Mouse (Mus musculus) ES-Bruce4 (cell line): ENCODE measurements around the gene Lrpap1. TPM values are rescaled to one million over a fixed set of nuclear protein-coding genes. Genes with fewer than 3 reads are reported as not detected.

Experiments
- H3K27ac ChIP-seq: 2 replicates; pipeline ENCODE4 v1.5.1; 2012; ENCODE audit warnings: low read length, inconsistent platforms; ENCODE audit not compliant: insufficient read depth
- H3K27me3 ChIP-seq: 2 replicates; pipeline ENCODE4 v1.6.1; 2012; ENCODE audit warnings: mild to moderate bottlenecking, low read length, inconsistent platforms; ENCODE audit not compliant: control insufficient read depth, poor library complexity, insufficient read depth, severe bottlenecking
- H3K36me3 ChIP-seq: 2 replicates; pipeline ENCODE4 v1.6.1; 2012; ENCODE audit warnings: inconsistent platforms, mild to moderate bottlenecking, low read length, moderate library complexity; ENCODE audit not compliant: control insufficient read depth, poor library complexity, insufficient read depth, severe bottlenecking
- H3K4me1 ChIP-seq: one replicate; pipeline ENCODE4 v1.8.1; 2011; ENCODE audit warnings: low read length; ENCODE audit not compliant: control insufficient read depth, insufficient read depth
- H3K4me3 ChIP-seq: 2 replicates; pipeline ENCODE4 v1.5.1; 2011; ENCODE audit warnings: low read depth, mild to moderate bottlenecking, low read length
- H3K9ac ChIP-seq: 2 replicates; pipeline ENCODE4 v1.6.1; 2012; ENCODE audit warnings: low read depth, mild to moderate bottlenecking, inconsistent platforms; ENCODE audit not compliant: poor library complexity, severe bottlenecking
- H3K9me3 ChIP-seq: replicated peaks from 2 replicates; pipeline ENCODE4 v1.6.1; 2012; ENCODE audit warnings: mild to moderate bottlenecking, low read length, inconsistent platforms; ENCODE audit not compliant: control insufficient read depth, poor library complexity, insufficient read depth, severe bottlenecking
- CTCF ChIP-seq: IDR thresholded peaks from one replicate; pipeline ENCODE4 v1.8.1; 2011; ENCODE audit warnings: low read depth, low read length
- EP300 ChIP-seq: IDR thresholded peaks from 2 replicates; pipeline ENCODE4 v1.6.1; 2011; ENCODE audit warnings: low read depth, low read length; ENCODE audit not compliant: insufficient read depth
- POLR2A ChIP-seq: IDR thresholded peaks from one replicate; pipeline ENCODE4 v1.8.1; 2011; ENCODE audit warnings: low read length; ENCODE audit not compliant: insufficient read depth
- polyA plus RNA-seq: library from polyadenylated mRNA; stranded (reverse); fragments of >200 nt; gene quantifications from 2 replicates; pipeline ENCODE4 v1.2.4, GENCODE M21; 2011; ENCODE audit warnings: low read depth; ENCODE audit not compliant: missing spikeins, insufficient read depth, insufficient read length

Lrpap1 gene
- polyA plus RNA-seq, 1 experiment, result 127 TPM

GRCm38 (mm10) chr5:35060098-35060497 lies 45.5 kb downstream of the Lrpap1 start:
- no peaks in the 10 kb centered on the region; the same call in 1 of the 2 replicates for H3K27me3 ChIP-seq
- no peak overlapping the region for H3K9ac ChIP-seq

GRCm38 (mm10) chr5:35058216-35058615 lies 47.4 kb downstream of the Lrpap1 start:
- Histone ChIP-seq H3K27ac (no peak overlapping the region), H3K9me3 (no peaks in the 10 kb centered on the region), H3K9ac (no peak overlapping the region), H3K4me1 (no peaks in the 10 kb centered on the region), H3K4me3 (no peak overlapping the region), H3K36me3 (no peaks in the 10 kb centered on the region), H3K27me3 (no peaks in the 10 kb centered on the region; the same call in 1 of the 2 replicates)
- TF ChIP-seq EP300 (no peak), POLR2A (no peak), CTCF (no peak)

More at GRCm38 (mm10) chr5:35060098-35060497, 45.5 kb downstream of the Lrpap1 start:
- Histone ChIP-seq H3K4me3 (no peak overlapping the region), H3K27ac (no peak overlapping the region), H3K9me3 (no peaks in the 10 kb centered on the region), H3K4me1 (no peaks in the 10 kb centered on the region), H3K36me3 (no peaks in the 10 kb centered on the region)
- TF ChIP-seq CTCF, result no peak
- no peak for TF ChIP-seq EP300
- TF ChIP-seq POLR2A, result no peak

GRCm38 (mm10) chr5:35057582-35057981 lies 48.0 kb downstream of the Lrpap1 start:
- no peaks in the 10 kb centered on the region for H3K9me3 ChIP-seq
- no peaks in the 10 kb centered on the region; the same call in 1 of the 2 replicates for H3K27me3 ChIP-seq
- no peaks in the 10 kb centered on the region for H3K4me1 ChIP-seq
- H3K4me3 ChIP-seq, result no peak overlapping the region
- TF ChIP-seq CTCF (no peak), EP300 (no peak), POLR2A (no peak)
- H3K36me3 ChIP-seq, result no peaks in the 10 kb centered on the region
- no peak overlapping the region for H3K9ac ChIP-seq
- H3K27ac ChIP-seq, result no peak overlapping the region

- H3K27ac ChIP-seq, result no peak within 1 kb of the TSS
- H3K27me3 ChIP-seq, result no peaks in the 10 kb centered on the region; the same call in 1 of the 2 replicates
- no peak for TF ChIP-seq CTCF
- no peak for TF ChIP-seq POLR2A
- no peak for TF ChIP-seq EP300
Measured at GRCm38 (mm10) chr5:35056604-35057432, 48.7 kb downstream of the Lrpap1 start, which contains the start of gene Dok7. Dok7 (plus strand) TSS chr5:35056766.

GRCm38 (mm10) chr5:35055076-35055475 lies 50.5 kb downstream of the Lrpap1 start:
- Histone ChIP-seq H3K27me3 (no peaks in the 10 kb centered on the region; the same call in 1 of the 2 replicates), H3K4me3 (no peak overlapping the region), H3K9me3 (no peaks in the 10 kb centered on the region), H3K27ac (no peak overlapping the region), H3K4me1 (no peaks in the 10 kb centered on the region), H3K36me3 (no peaks in the 10 kb centered on the region), H3K9ac (no peak overlapping the region)
- no peak for TF ChIP-seq CTCF
- no peak for TF ChIP-seq POLR2A
- TF ChIP-seq EP300, result no peak

More at GRCm38 (mm10) chr5:35056604-35057432, 48.7 kb downstream of the Lrpap1 start, which contains the start of gene Dok7:
- Histone ChIP-seq H3K9me3 (no peaks in the 10 kb centered on the region), H3K9ac (peak within 1 kb of the TSS; percentile 12), H3K4me3 (peak within 1 kb of the TSS; percentile 51), H3K36me3 (no peaks in the 10 kb centered on the region), H3K4me1 (no peaks in the 10 kb centered on the region)

- H3K4me3 ChIP-seq, result no peak overlapping the region
Measured at GRCm38 (mm10) chr5:35054628-35055027, 50.9 kb downstream of the Lrpap1 start.

More at GRCm38 (mm10) chr5:35054628-35055027, 50.9 kb downstream of the Lrpap1 start:
- no peaks in the 10 kb centered on the region for H3K9me3 ChIP-seq
- no peaks in the 10 kb centered on the region for H3K4me1 ChIP-seq
- H3K27me3 ChIP-seq, result no peaks in the 10 kb centered on the region; the same call in 1 of the 2 replicates
- H3K36me3 ChIP-seq, result no peaks in the 10 kb centered on the region
- no peak overlapping the region for H3K27ac ChIP-seq
- no peak overlapping the region for H3K9ac ChIP-seq
- TF ChIP-seq CTCF (no peak), EP300 (no peak), POLR2A (no peak)
